Mouse (Mus musculus) inflammation-experienced regulatory T-cells, adult 6 months (primary cell): ENCODE results near the gene Pard3b. TPM values are rescaled to one million over a fixed set of nuclear protein-coding genes. Genes with fewer than 3 reads are reported as not detected.

ENCODE experiments used
- ATAC-seq: one replicate; pipeline ENCODE4 v1.8.0; 2017
- polyA plus RNA-seq, 3 experiments: library from polyadenylated mRNA; unstranded; fragments of 100-300 nt; shearing (Covaris generic); gene quantifications; one replicate each; pipeline ENCODE4 v1.2.1; 2017

The Pard3b gene
- polyA plus RNA-seq, 3 experiments from 2014 or later: 0.07 to 0.10 TPM; not detected in 1

- ATAC-seq: no peak
These were observed 616.3 kb downstream of the Pard3b start for GRCm38 (mm10) chr1:62254888-62255287.

DNA sequence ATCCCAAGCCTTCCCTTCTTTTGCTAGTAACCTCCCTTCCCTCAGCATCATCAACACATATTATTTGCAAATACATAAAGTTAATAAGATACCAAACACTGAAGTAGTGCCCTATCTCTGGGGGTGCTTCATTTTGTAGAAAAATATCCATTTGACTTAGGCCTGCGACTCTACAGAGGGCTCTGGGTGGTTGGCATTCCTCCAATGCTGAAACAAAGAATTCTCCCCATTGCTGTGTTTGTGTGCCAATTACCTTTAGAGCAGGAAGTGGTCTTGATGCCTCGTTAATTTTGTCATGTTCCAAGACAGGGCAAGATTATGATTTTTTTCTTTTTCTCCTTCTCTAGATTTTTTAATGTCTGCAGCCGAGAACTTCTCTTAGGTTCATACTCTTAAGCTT, 637.8 kb downstream of the Pard3b start:
- ATAC-seq: no peak

DNA sequence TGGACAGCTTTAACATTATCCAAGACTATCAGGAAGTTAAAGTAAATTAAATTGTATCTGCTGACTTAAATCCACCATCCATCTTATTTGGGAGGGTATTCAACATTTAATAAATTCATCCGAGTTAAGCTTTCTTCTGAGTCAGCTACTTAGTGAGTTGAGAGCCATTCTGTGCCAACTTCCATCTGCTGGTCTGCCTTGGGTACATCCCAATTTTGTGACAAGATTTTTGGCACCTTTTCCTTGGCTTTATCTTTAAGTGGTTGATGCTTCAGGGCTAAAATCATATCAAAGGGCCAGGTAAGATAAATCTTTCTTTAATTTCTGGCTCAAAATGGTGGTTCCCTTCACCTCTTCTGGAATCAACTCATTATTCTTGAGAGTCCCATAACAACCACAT, 640.0 kb downstream of the Pard3b start:
- no peak for ATAC-seq

- no peak for ATAC-seq
These were observed 642.0 kb downstream of the Pard3b start for GRCm38 (mm10) chr1:62280586-62280985.

DNA sequence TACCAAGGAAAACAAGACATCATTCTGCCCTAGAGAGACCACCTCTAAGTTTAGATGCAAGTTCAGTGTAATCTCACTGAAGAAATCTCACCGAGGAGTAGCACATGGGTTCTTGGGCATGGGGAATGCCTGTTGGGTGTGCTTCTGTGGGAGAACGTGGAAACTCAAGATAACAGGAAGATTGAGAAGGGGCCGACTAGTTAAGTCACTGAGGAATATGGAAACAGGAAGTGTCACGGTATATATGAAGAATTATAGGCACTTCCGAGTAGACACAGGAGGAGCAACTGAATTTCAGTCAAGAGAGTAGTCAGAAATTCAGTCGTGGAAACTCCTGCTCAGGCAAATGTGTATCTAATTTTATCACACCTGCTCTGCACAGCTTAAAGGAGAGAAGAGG, 644.2 kb downstream of the Pard3b start:
- no peak for ATAC-seq

DNA sequence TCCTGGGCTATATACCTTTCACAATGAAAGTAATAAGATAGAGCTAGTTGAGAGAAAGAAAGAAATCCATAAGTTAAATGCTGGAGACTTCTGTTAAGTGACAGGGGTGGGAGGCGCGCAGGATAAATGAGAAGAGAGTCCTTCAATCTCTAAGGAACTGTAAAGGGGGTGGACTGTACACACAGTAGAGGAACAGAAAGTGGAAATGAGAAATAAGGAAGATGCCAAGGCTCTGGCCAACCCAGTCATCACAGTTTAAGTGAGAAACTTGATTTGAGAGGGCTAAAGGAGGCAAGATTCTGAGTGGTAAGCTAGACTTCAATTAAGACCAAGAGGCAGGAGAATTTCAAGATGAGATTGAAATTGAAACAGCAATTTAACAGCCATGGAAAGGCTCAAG, 645.0 kb downstream of the Pard3b start:
- ATAC-seq: no peak

GRCm38 (mm10) chr1:62309376-62309775, 670.8 kb downstream of the Pard3b start:
- no peak for ATAC-seq

DNA sequence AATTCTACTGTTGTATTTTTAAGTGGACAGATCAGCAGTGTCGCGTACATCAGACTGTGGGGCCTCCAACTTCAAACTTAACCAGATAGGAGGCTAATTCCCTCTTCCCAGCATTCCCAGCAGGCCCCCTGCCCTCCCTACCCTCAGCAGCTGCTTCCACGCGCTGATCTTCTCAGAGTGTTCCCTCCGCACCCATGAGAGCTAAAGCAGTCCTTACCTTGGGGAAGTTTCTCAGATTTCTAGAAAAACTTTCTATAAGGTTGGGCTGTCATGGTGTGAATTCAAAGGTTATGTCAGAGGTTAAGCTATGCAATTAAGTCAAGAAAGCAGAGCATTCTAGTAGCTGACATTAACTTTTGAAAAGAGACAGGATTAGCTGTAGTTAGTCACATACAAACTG, 686.6 kb downstream of the Pard3b start:
- ATAC-seq: no peak

GRCm38 (mm10) chr1:62327743-62328142, 689.1 kb downstream of the Pard3b start:
- no peak for ATAC-seq

DNA sequence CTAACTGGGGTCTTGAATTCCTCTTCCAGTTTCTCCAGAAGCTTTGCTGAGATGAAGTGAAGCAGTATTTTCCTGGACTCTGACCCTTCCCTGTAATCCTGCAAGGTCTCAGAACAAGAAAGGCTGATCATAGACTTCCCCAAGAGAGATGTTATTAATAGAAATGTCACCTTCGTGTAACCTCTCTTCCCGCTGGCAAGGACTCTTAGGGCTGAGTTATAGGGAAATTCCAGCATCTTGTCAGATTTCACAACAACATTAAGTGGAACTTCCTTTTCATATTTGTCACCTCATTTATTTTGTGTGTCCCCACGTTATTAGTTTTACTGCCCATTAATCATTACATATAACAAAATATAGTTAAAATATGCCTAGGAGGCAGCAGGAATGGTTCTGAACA, 690.2 kb downstream of the Pard3b start:
- ATAC-seq: no peak

GRCm38 (mm10) chr1:62333016-62333415, 694.4 kb downstream of the Pard3b start:
- no peak for ATAC-seq

GRCm38 (mm10) chr1:62334196-62334595, 695.6 kb downstream of the Pard3b start:
- ATAC-seq: no peak

DNA sequence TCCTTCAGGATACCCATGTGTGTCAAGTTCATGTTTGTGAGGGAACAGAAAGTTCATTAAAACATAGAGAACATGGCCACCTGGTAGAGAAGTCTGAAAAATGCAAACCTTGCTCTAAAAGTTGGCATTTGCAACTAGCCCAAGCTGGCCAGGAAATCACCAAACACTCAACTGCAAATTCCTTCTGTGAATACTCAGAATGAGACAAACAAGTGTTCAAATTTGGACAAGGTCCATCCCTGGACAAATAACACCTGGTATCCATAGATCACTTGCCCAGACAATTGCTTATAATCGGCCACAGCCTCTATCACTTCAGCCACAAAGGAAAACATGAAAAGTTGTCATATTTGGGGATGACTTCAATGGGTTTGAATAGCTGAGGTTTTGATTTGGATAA, 701.6 kb downstream of the Pard3b start:
- ATAC-seq: no peak

DNA sequence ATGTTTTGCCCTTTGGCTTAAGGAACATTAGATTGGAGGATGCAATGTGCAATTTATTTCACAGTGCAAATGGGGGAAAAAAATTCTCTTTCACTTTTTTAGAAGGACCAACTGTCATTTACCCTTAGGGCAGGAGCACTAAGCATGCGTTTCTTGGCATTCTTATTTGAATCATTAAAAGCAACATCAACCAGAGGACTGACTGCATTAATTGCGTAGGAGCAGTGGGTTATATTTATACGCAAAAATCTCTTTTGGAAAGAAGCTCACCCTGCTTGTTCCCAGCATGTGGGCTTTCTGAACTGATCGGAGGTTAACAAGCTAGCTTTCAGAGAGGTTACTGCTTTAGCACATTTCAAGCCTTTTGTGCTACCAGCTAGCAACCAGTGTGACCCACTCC, 705.7 kb downstream of the Pard3b start:
- ATAC-seq: no peak

GRCm38 (mm10) chr1:62348371-62348770, 709.7 kb downstream of the Pard3b start:
- ATAC-seq: no peak

DNA sequence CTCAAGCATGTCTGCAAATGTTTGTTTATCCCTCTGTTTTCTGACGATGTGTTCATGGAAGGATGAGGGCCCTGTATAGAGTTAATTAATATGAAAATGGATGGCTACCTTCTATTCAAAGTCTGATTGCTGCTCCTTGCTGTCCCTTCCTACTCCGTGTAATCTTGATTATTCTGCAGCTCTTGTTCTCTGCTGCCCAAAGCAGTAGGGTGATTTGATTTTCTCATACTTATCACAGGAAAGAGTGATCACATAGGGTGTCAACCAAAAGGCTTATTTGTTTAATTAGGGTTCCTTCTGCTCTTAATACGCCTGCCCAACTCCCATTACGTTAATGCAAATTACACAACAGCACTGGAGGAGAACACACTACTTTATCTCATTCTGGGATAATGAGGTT, 716.9 kb downstream of the Pard3b start:
- ATAC-seq: no peak

DNA sequence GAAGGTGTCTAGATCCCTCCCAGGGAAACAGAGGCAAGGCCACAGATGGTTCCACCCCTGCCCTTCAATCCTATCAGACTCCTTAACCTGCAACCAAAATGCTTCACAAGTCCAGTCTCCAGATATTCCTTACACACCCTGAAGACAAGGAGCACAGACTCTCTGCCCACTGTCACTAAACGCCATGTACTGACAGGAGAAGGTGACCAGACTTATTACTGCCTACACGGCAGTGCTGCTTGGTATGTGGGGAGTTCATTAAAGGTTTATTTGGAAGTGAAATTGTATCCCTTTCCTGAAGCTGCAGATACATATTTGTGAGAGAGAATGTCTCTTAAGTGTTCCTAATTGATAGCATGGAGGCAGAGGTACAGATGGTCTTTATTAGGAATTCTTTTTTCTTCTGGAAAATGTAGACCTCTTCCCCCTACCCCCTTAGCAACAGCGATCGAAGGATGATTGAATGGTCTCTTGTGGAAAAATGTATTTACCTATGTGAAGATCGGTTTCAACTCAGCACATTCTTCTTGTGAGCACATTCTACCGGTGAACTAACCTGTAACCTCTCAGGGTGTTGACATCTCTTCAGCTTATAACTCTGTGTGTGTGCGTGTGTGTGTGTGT, 735.9 kb downstream of the Pard3b start:
- no peak for ATAC-seq

DNA sequence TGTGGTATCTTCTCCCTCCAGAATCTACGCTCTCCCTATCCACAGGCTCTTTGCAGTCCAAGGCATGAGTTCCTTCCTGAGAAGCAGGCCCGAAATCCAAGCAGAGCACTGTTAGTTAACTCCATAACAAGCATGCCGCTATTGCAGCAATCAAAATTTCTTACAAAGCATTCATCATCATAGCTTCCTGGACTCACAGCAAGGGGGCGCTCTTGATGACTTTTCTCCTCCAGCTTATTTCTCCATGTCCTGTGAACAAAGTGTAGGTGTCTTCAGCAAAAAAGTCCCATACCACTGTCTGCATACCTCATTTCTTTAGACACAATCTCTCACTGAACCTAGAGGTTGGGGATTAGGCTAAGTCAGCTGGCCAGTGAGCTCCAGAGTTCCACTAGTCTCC, 739.7 kb downstream of the Pard3b start:
- ATAC-seq: no peak

DNA sequence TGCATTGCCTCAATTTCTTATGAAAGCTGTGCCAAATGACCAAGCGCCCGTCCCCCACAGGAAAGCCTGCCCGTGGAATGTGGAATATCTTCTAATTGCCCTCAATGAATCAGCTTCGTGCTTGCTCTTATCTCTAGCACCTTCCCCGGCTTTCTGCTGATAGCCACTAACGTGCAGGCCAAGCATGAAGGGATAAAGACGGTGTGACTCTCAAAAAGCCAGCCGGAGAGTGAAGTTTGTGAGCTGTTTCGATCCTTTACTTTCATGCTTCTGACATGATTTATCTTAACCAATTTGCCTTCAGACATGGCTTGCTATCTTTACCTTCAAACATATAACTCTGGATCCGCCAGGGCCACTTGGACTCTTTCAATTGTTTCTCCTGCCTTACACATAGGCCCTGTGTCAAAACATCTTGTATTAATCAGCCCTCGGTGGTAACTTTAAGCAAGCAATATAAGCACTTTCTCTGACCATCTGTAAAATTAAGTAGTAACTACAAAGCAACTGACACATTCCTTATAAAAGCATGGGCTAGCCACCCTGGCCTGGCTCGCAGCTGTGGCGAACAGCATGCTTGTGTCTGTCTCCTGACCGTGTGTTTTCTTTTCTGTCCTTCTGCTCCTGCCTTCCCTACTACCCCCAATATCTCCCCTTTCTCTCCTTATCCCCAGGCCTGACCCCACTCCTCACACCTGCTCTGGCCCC, 744.3 kb downstream of the Pard3b start:
- ATAC-seq: no peak

- ATAC-seq: no peak
These were observed 745.6 kb downstream of the Pard3b start for GRCm38 (mm10) chr1:62384241-62384640.

GRCm38 (mm10) chr1:62388013-62388412, 749.4 kb downstream of the Pard3b start:
- no peak for ATAC-seq

DNA sequence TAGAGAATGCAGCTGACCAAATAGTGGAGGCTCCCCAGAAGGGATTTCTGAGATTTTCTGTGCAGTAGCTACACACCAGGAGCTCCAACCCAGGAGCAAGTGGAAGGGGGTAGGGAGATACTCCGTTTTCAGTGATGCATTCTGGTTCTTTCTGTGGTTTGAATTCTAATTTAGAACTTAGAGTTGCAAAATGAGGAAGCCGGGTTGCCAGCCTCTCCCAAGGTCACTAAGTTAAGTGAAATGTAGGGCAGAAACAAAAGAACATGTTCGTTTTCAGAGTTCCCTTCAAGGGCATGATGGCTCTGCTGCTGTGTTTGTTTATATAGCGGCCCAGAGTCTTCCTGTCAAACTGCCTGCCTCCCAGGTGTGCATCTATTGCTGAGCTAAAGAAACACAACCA, 754.2 kb downstream of the Pard3b start:
- ATAC-seq: no peak

GRCm38 (mm10) chr1:62394555-62394954, 755.9 kb downstream of the Pard3b start:
- ATAC-seq: no peak

- no peak for ATAC-seq
These were observed 759.6 kb downstream of the Pard3b start for GRCm38 (mm10) chr1:62398261-62398660.

- ATAC-seq: no peak
These were observed 760.1 kb downstream of the Pard3b start for GRCm38 (mm10) chr1:62398738-62399137.
